Mouse (Mus musculus): Measurements from ENCODE around the gene Prr15l. TPM values are rescaled to one million over a fixed set of nuclear protein-coding genes. Genes with fewer than 3 reads are reported as not detected.

Prr15l gene
- total RNA-seq (2022), result not detected

- DNase-seq (ENCODE audit: low spot score in 2 of 2), result no peak
Observed at GRCm38 (mm10) chr11:96928088-96928487, at the start of gene Prr15l. Gene Prr15l (plus strand): TSS chr11:96928104.

GRCm38 (mm10) chr11:96878715-96879114, 49.2 kb upstream of the Prr15l start:
- no peak for DNase-seq (ENCODE audit: low spot score in 2 of 2)

GRCm38 (mm10) chr11:96879359-96879758, 48.5 kb upstream of the Prr15l start:
- DNase-seq (ENCODE audit: low spot score in 2 of 2), result no peak

GRCm38 (mm10) chr11:96880296-96880695, 47.6 kb upstream of the Prr15l start:
- DNase-seq (ENCODE audit: low spot score in 2 of 2), result no peak

DNA sequence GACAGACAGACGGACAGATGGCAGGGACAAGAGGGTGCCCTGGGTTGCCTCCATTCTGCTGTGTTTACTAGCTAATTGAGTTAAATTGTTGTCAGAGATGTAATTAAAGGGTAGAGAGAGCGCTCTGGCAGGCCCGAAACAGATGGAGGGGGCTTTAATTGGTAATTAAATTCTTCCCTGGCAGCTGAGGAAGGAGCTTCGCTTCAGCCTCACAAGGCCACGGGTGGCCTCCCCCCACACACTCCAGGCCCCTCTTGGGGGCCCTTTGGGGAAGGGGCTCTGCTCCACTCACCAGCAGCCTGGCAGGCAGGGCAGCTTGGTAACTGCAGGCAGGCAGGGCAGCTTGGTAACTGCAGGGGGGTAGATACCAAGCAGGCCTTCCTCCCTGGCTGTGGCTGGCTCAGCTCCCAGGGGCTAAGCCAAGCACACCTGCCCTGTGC, 42.0 kb upstream of the Prr15l start:
- no peak for DNase-seq (ENCODE audit: low spot score in 2 of 2)

- no peak for DNase-seq (ENCODE audit: low spot score in 2 of 2)
Observed at GRCm38 (mm10) chr11:96886942-96887546, 40.9 kb upstream of the Prr15l start.

DNA sequence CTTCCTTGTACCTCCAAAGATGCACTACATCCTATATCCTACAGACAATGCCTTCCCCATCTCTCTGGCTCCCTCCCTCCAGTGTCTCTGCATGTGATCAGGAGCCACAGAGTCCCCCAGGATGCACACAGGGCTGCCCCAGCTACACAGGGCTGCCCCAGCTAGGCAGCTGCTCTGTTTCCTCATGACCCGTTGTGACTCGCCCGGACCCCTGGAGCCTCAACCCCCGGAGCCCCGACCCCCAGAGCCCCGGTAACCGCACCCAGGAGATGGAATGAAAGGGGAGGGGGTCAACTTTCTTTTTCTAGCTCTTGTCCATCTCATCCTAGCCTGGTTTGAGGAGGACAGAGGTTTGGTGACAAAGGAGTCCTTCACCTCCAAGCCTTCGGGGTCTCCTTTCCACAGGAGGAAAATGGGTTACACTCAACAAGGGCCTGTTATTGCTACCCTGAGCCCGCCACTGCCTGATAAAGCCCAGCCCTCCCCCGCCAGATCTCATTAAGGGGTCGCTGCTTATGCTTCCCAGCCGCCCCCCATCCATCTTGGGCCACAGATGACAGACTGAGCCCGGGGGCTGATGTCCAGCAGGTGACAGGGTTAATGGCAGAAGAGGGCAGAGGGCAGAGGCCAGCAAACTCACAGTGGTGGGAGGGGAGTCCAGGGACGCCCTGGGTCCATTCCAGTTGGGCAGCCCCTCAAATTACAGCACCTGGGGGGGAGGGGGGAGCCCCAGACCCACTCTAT, 35.9 kb upstream of the Prr15l start:
- DNase-seq (ENCODE audit: low spot score in 2 of 2), result no peak

DNA sequence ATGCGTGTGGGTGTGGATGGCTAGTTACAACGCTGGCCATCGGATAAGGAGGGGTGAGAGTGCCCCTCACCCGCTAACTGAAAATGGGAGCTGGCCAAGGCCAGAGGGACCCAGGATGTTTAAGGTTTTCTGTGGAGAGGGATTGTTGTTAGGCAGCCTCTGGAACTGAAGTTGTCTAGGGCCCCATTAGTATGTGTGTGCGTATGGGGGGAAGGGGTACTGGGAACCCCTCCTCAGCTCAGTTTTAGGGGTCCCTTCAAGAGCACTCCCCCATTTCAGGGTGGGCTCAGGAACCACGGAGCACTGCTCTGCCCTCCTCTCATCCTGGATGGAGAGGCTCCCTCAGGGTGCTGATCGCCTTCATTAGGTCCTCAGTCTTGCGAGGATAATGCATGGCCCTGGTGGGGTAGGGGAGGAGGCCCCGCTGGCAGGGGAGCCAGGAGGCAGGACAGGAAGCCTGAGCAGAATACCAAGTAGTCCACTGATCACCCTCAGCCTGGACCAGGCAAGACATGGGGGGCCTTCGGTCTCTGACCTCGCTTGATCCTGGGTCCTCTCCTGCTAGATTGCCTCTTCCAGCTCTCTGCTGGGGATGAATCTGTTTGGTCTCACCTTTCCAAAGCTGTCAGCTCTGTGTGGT, 34.6 kb upstream of the Prr15l start:
- DNase-seq (ENCODE audit: low spot score in 2 of 2), result no peak

DNA sequence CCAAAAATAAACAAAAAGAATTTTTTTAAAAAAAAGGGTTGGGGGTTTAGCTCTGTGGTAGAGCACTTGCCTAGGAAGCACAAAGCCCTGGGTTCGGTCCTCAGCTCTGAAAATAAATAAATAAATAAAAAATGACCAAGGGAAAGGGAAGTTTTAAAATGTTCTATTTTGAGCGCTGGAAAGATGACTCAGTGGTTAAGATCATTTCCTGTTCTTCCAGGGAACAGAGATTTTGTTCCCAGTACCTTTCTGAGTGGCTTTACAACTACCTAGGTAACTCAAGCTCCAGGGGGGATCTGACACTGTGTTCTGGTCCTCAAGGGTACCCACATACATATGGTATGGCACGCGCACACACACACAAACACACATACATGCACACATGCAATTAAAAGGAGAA, 32.0 kb upstream of the Prr15l start:
- DNase-seq (ENCODE audit: low spot score in 2 of 2), result no peak

DNA sequence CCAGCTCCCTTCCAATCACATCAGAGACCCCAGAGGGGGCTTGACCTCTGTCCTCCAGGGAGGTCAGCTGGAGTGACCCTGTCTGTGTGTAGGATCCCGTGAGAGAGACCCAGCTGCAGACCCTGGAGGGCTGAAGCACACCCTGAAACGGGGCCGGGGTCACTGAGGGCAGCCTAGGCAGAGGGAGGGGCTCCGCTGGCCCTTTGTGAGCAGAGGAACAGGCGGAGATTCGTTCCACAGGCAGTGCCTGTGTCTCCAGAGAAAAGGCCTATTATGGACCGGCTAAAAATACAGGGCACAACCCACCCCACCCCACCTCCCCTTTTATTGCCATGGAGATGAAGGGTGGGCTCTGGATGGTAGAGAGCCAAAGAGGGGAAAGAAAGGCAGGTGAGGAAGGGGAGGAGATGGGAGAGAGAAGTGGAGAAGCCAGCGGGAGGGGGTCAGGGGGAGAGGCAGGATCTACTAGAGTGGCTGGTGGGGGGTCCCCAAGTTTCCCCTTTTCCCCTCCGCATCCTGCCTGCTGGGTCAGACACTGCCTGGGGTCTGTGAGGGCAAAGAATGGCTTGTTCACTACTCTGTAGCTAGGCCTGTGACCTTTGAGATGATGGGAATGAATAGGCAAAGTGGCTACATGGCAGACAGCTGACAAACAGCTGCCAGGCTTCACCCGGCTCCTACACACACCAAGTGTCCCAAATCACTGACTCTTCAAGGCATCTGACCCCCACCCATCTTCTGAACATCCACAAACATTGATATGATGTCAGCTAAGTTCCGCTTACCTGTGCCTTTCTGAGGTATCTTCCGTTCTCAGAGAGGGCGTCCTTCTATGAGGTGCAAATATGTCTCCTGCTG, 28.2 kb upstream of the Prr15l start:
- DNase-seq (ENCODE audit: low spot score in 2 of 2), result no peak

- DNase-seq (ENCODE audit: low spot score in 2 of 2), result no peak
Observed at GRCm38 (mm10) chr11:96901332-96901731, 26.6 kb upstream of the Prr15l start.

GRCm38 (mm10) chr11:96902639-96903635, 25.0 kb upstream of the Prr15l start:
- no peak for DNase-seq (ENCODE audit: low spot score in 2 of 2)

DNA sequence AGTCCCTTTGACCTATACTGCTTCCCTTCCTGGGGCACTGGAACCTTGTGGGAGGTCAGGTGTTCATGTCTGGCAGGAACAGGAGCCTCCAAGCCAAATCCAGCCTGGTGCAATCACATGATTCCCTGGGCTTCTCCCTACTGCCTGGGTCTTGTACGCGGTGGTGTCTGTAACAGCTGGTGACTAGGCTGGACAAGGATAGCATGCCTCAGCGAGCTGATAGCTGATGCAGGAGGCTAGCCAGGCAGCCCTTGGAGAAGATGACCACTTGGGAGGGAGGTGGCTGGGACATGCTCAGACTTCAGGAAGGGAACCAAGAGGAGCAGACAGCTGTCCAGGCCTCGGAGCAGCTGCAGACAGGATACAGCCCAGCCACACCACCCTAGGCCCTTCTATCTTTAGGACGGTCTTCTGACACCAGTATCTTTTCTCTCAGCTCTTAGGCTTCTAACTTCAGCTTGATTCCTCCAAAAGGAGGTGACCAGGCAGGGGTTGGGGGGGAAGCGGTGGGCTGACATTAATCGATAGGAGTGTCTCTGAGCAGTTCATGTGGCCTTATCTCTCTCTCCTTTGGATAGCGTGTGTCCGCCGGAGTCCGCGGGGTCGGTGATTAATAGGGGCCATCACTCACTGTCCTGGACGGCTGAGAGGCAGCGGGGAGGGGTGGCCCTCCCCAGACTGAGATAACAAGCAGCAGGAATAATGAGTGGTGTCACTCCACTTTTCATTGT, 21.3 kb upstream of the Prr15l start:
- DNase-seq (ENCODE audit: low spot score in 2 of 2), result no peak

- DNase-seq (ENCODE audit: low spot score in 2 of 2), result no peak
Observed at GRCm38 (mm10) chr11:96908594-96908993, 19.3 kb upstream of the Prr15l start.

DNA sequence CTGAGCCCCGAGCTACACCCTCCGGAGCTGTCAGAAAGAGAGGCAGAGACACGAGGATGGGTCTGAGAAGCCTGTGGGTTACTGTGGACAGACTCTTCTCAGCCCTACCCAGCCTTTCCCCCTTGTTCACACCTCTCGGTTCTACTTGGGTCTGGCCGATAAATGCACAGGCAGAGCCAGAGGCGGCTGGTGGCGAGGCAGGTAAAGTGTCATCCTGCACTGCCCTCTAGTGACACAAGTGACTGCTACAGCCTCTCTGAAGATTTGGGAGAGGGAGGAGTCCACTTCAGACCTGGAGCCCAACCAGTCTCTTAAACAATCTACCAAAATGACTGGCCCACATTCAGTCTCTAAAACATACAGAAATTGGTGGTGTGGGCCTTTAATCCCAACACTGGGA, 17.9 kb upstream of the Prr15l start:
- DNase-seq (ENCODE audit: low spot score in 2 of 2), result peak; percentile 52 to 61

- DNase-seq (ENCODE audit: low spot score in 2 of 2), result no peak
Observed at GRCm38 (mm10) chr11:96912682-96913081, 15.2 kb upstream of the Prr15l start.

GRCm38 (mm10) chr11:96916044-96916884, 11.6 kb upstream of the Prr15l start, which contains the start of gene Cdk5rap3:
Gene Cdk5rap3 (minus strand): TSS chr11:96916496.
- peak; percentile 97 to 98 for DNase-seq (ENCODE audit: low spot score in 2 of 2)

GRCm38 (mm10) chr11:96916885-96917396, 11.0 kb upstream of the Prr15l start:
- DNase-seq (ENCODE audit: low spot score in 2 of 2), result no peak

All from left cerebral cortex, adult 8-10 months (tissue).